Mouse (Mus musculus) intestine, embryonic 16.5 days (tissue): Measurements from ENCODE around the gene Frmd8. TPM values are rescaled to one million over a fixed set of nuclear protein-coding genes. Genes with fewer than 3 reads are reported as not detected.

Source experiments
- ATAC-seq: fragments of 200-750 bp; cut with Nextera tagmentation; 2 replicates; pipeline ENCODE4 v1.8.0; 2017; ENCODE audit warnings: moderate TSS enrichment, moderate library complexity
- H3K27ac ChIP-seq: fragments of 300-500 bp; sonication (generic); 2 replicates; pipeline ENCODE4 v1.5.1; 2014; ENCODE audit warnings: mild to moderate bottlenecking, low read length
- H3K27me3 ChIP-seq: fragments of 300-500 bp; sonication (generic); replicated peaks from 2 replicates; pipeline ENCODE4 v1.6.1; 2014; ENCODE audit warnings: low read length, control low read depth, mixed read lengths; ENCODE audit not compliant: control insufficient read depth, insufficient read depth
- H3K36me3 ChIP-seq: fragments of 300-500 bp; sonication (generic); 2 replicates; pipeline ENCODE4 v1.6.1; 2014; ENCODE audit warnings: low read length, control low read depth; ENCODE audit not compliant: control insufficient read depth, insufficient read depth
- H3K4me1 ChIP-seq: fragments of 300-500 bp; sonication (generic); 2 replicates; pipeline ENCODE4 v1.6.1; 2014; ENCODE audit warnings: low read length, control low read depth, mixed read lengths; ENCODE audit not compliant: control insufficient read depth, insufficient read depth
- H3K4me2 ChIP-seq: fragments of 300-500 bp; sonication (generic); 2 replicates; pipeline ENCODE4 v1.6.1; 2014; ENCODE audit warnings: low read depth, low read length, control low read depth
- H3K4me3 ChIP-seq: fragments of 300-500 bp; sonication (generic); 2 replicates; pipeline ENCODE4 v1.5.1; 2014; ENCODE audit warnings: mild to moderate bottlenecking, low read length
- H3K9ac ChIP-seq: fragments of 300-500 bp; sonication (generic); 2 replicates; pipeline ENCODE4 v1.6.1; 2014; ENCODE audit warnings: low read depth, low read length
- H3K9me3 ChIP-seq: fragments of 300-500 bp; sonication (generic); 2 replicates; pipeline ENCODE4 v1.6.1; 2016; ENCODE audit warnings: low read length, control low read depth; ENCODE audit not compliant: control insufficient read depth
- WGBS: fragments of 180-500 bp; shearing (Covaris S2); extraction: QIAGEN DNeasy Blood & Tissue Kit; methylation state at CpG from one replicate; pipeline ENCODE4 v1.1.7; 2014; 5-methylcytosine and 5-hydroxymethylcytosine counted together
- polyA plus RNA-seq: library from polyadenylated mRNA; unstranded; fragments of >200 nt; fragmentation: Nextera tagmentation; extraction: Ambion mirVana; gene quantifications from 2 replicates; pipeline ENCODE4 v1.2.1, GENCODE M21; 2015

The Frmd8 gene
- polyA plus RNA-seq, 1 experiment from 2014 or later, result 31.1 TPM

DNA sequence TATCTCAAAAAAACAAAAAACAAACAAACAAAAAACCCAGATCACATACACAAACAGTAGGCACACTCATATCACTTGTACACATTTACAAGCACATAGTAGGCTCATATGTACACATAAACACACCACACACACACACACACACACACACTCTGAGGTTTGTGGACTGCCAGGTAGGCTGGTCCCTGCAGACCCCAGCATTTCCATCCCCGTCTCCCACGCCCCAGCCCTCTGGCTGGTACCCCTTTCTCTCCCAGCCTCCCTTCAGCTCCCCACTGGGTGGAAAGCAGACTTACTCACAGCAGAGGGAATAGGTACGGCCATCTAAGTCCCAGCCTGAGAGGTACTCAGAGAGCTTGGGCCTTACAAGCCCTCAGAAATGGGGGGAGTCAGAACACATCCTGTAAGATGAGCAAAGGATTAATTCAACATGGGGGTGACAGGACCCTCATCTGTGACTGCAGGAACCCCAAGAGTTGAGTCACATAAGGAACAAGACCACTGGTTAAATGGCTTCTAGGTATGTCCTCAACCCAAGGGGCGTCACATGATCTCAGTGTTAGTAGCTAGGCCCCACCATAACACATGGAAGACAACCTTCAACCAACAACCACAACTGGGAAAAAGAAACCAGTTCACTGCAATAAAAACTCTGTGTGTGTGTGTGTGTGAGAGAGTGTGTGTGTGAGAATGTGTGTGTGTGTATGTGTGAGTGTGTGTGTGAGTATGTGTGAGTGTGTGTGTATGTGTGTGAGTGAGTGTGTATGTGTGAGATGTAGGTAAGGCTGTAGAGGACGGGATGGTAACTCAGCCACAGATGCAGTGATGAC, 49.0 kb downstream of the Frmd8 start:
- 92% methylated on average over 5 of the region's 5 CpGs for WGBS
- H3K9me3 ChIP-seq, result no peaks in the 10 kb centered on the region
- no peaks in the 10 kb centered on the region for H3K27me3 ChIP-seq
- no peak for ATAC-seq
- no peaks in the 10 kb centered on the region for H3K36me3 ChIP-seq
- H3K9ac ChIP-seq, result no peak overlapping the region
- no peak overlapping the region for H3K27ac ChIP-seq
- no peak overlapping the region for H3K4me3 ChIP-seq
- H3K4me1 ChIP-seq, result peaks cover 26% of the 10 kb centered on the region
- no peak overlapping the region for H3K4me2 ChIP-seq

- Histone ChIP-seq H3K9ac (0 out of 2 replicates have a peak overlapping the region, but pooled peaks have one; percentile 5), H3K4me1 (peaks cover 26% of the 10 kb centered on the region), H3K27me3 (no peaks in the 10 kb centered on the region), H3K27ac (no peak overlapping the region), H3K4me2 (no peak overlapping the region), H3K9me3 (no peaks in the 10 kb centered on the region), H3K36me3 (no peaks in the 10 kb centered on the region), H3K4me3 (no peak overlapping the region)
- no peak for ATAC-seq
- WGBS, result 86% methylated on average over 10 of the region's 10 CpGs
Measured at GRCm38 (mm10) chr19:5824826-5825617, 50.1 kb downstream of the Frmd8 start.

DNA sequence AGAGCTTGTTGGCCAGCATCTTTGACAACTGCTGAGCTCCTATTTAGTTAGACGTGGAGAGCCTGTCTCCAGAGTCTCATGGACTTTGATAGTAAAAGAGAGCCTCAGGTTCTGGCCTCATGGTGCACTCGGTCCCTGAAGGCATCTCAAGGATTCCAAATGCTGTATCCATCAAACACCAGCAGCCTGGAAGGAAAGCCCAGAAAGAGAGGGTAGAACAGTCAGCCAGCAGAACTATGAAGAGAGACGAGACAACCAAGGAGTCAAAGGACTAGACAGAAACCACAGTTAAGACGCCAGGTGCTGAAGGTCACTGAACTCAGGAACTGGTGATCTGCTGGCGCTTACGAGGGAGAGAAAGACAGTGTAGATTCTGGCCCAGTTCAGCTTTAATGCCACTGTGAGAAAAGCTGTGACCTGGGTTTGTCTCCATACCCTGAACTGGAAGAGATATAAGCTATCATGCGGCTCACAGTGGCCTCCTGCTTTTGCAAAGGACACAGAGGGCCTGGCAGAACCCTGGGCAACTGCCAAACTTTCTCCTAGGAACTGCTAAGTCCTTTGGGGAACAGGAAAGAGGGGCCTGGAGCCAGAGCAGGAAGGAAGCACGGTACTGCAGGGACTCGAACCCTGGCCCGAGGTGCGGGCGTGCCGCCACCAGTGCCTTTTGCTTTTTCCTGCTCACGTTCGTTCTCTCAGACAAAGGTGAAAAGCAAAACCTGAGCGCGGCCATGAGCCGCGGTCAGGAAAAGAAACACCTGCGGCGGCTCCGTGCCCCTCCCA, 50.8 kb downstream of the Frmd8 start:
- no peaks in the 10 kb centered on the region for H3K36me3 ChIP-seq
- no peak overlapping the region for H3K4me2 ChIP-seq
- H3K9me3 ChIP-seq, result no peaks in the 10 kb centered on the region
- 68% methylated on average over 22 of the region's 22 CpGs for WGBS
- peaks cover 29% of the 10 kb centered on the region for H3K4me1 ChIP-seq
- ATAC-seq, result no peak
- H3K9ac ChIP-seq, result 0 out of 2 replicates have a peak overlapping the region, but pooled peaks have one; percentile 5
- H3K27me3 ChIP-seq, result no peaks in the 10 kb centered on the region
- 0 out of 2 replicates have a peak overlapping the region, but pooled peaks have one; percentile 12 for H3K27ac ChIP-seq
- no peak overlapping the region for H3K4me3 ChIP-seq

- peak; percentile 41; the same call in 1 of the 2 replicates for ATAC-seq
- 26% methylated on average over 9 of the region's 9 CpGs for WGBS
- no peak overlapping the region for H3K4me2 ChIP-seq
Measured at GRCm38 (mm10) chr19:5823266-5823839, 51.7 kb downstream of the Frmd8 start.

DNA sequence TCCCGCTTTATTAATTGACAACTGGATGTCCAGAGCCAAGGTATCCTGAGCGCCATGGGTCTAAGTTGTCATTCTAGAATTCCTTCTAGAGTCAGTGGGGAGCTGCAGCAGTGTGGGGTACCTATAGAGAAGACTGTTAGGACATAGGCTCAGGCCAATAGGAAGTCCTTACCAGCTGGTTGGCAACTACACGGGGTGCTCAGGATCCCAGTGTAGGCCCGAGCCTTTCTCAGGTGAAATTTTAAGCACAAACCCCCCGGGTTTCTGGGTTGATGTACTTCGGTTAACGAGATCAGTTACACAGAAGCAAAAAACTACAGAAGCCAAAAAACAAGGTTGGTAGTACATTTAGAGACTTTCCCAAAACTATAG, 52.3 kb downstream of the Frmd8 start:
- H3K9ac ChIP-seq, result no peak overlapping the region
- no peaks in the 10 kb centered on the region for H3K9me3 ChIP-seq
- no peaks in the 10 kb centered on the region for H3K27me3 ChIP-seq
- H3K4me1 ChIP-seq, result peaks cover 40% of the 10 kb centered on the region
- H3K4me3 ChIP-seq, result no peak overlapping the region
- 74% methylated on average over 7 of the region's 7 CpGs for WGBS
- no peak overlapping the region for H3K4me2 ChIP-seq
- no peak for ATAC-seq
- no peaks in the 10 kb centered on the region for H3K36me3 ChIP-seq
- H3K27ac ChIP-seq, result no peak overlapping the region

More at GRCm38 (mm10) chr19:5823266-5823839, 51.7 kb downstream of the Frmd8 start:
- H3K9ac ChIP-seq, result 0 out of 2 replicates have a peak overlapping the region, but pooled peaks have one; percentile 5
- H3K4me1 ChIP-seq, result peaks cover 35% of the 10 kb centered on the region
- H3K36me3 ChIP-seq, result no peaks in the 10 kb centered on the region
- H3K27me3 ChIP-seq, result no peaks in the 10 kb centered on the region
- H3K27ac ChIP-seq, result 0 out of 2 replicates have a peak overlapping the region, but pooled peaks have one; percentile 28
- no peaks in the 10 kb centered on the region for H3K9me3 ChIP-seq
- no peak overlapping the region for H3K4me3 ChIP-seq

- 50% methylated on average over 12 of the region's 12 CpGs for WGBS
Measured at GRCm38 (mm10) chr19:5822174-5822833, 52.8 kb downstream of the Frmd8 start.

DNA sequence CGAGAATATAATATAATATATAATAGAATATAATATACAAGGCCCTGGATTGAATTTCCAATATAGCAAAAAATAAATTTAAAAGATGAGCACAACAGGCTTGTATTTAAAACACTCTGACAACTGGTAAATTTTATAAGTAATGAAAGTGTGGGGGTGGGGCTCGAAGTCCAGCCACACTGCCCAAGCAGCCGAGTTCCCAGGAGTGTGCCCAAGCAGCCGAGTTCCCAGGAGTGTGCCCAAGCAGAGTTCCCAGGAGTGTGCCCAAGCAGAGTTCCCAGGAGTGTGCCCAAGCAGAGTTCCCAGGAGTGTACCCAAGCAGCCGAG, 53.3 kb downstream of the Frmd8 start:
- no peaks in the 10 kb centered on the region for H3K9me3 ChIP-seq
- no peaks in the 10 kb centered on the region for H3K27me3 ChIP-seq
- no peak overlapping the region for H3K4me3 ChIP-seq
- peaks cover 41% of the 10 kb centered on the region for H3K4me1 ChIP-seq
- H3K36me3 ChIP-seq, result no peaks in the 10 kb centered on the region
- WGBS, result 72% methylated on average over 5 of the region's 5 CpGs
- H3K27ac ChIP-seq, result no peak overlapping the region
- no peak overlapping the region for H3K9ac ChIP-seq
- no peak overlapping the region for H3K4me2 ChIP-seq
- ATAC-seq, result no peak

More at GRCm38 (mm10) chr19:5822174-5822833, 52.8 kb downstream of the Frmd8 start:
- Histone ChIP-seq H3K9ac (0 out of 2 replicates have a peak overlapping the region, but pooled peaks have one; percentile 0), H3K27ac (peak overlapping the region; percentile 27; the same call in 1 of the 2 replicates), H3K27me3 (no peaks in the 10 kb centered on the region), H3K36me3 (no peaks in the 10 kb centered on the region), H3K4me2 (no peak overlapping the region), H3K9me3 (no peaks in the 10 kb centered on the region), H3K4me1 (peaks cover 41% of the 10 kb centered on the region), H3K4me3 (no peak overlapping the region)
- no peak for ATAC-seq

GRCm38 (mm10) chr19:5819549-5819948, 55.5 kb downstream of the Frmd8 start:
- 45% methylated on average over 12 of the region's 12 CpGs for WGBS
- peak overlapping the region; percentile 46 for H3K27ac ChIP-seq
- H3K4me1 ChIP-seq, result peaks cover 55% of the 10 kb centered on the region
- H3K27me3 ChIP-seq, result no peaks in the 10 kb centered on the region
- H3K9me3 ChIP-seq, result no peaks in the 10 kb centered on the region
- no peaks in the 10 kb centered on the region for H3K36me3 ChIP-seq
- H3K4me3 ChIP-seq, result no peak overlapping the region
- no peak for ATAC-seq
- H3K9ac ChIP-seq, result no peak overlapping the region
- no peak overlapping the region for H3K4me2 ChIP-seq
